Mouse (Mus musculus): ENCODE data around the gene Gpx6.

DNA sequence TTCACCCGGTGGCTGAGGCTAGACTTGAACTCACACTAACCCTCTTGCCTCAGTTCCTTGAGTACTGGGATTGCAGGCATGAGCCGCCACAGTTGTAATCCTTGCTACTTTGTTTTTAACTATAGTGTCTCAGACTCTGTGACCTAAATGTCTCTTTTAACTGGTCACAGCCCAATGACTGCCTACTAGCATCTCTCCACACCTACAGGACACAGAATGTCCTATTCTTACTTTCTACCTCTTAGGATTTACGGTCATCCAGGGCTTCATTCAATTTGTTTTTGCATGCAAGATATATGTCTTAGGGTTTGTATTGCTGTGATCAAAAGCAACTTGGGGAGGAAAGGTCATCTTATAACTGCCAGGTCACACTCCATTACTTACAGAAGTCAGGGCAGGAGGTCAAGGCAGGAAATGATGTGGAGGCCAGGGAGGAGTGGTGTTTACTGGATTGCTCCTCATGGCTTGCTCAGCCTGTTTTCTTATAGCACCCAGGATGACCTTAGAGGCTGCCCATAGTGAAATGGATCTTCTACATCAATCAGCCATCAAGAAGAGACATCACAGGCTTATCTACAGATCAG, 7.3 kb upstream of the Gpx6 start:
- TF ChIP-seq POLR2A (IDR thresholded peaks at IDR 0.05; ENCODE audit: borderline replicate concordance, extremely low read depth, insufficient read depth, insufficient read length, poor library complexity, severe bottlenecking) (no peak), CTCF (IDR thresholded peaks at IDR 0.05; ENCODE audit: borderline replicate concordance, extremely low read depth, insufficient read depth, insufficient read length) (no peak)
